Mouse (Mus musculus): ENCODE measurements around the gene Siae.

GRCm38 (mm10) chr9:37628581-37628980 is 73.1 kb downstream of the Siae start:
- TF ChIP-seq CTCF (conservative IDR thresholded peaks at IDR 0.05; ENCODE audit: low read length) (no peak), POU5F1 (IDR thresholded peaks at IDR 0.05; ENCODE audit: borderline replicate concordance, low read length) (no peak)

All from E14TG2a.4 (cell line).